Mouse (Mus musculus): Measurements from ENCODE around the gene Dock9.

Dock9 gene

DNA sequence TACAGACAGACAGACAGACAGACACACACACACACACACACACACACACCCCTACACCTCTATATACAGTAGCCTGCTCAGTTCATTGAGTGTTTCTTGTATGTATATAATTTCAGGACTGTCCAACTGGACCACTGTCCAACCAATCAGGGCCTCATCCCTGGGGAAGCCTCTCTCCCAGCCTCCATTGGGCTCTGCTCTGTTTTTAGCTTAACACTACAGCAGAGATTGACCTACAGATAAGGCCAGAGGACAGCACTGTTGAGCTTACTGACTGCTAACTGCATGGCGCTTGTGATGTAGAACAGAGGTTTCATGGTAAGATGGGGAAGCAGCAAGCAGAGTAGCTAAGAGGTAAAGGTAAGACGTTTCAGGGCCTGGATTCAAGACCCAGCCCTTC lies 5.7 kb downstream of the Dock9 start:
- no peak for DNase-seq (ENCODE audit: low spot score in 2 of 2)

DNA sequence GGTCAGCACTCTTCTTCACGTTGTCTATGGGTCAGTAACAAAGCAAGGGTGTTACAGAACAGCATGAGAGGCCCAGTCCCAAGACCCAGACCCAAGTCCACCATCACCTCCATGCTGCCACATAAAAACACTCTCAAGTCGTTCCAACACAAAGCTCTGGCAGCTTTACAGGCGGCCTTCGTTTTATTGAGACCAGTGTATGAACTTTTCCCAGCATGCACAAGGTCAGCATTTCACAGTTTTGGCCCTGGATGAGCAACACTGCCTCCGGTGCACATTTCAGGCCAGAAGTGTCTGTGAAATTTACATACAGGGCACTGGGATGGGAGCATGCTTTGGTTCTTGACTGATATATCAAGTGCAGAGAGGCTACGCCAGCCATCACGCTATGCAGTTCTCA lies 6.5 kb downstream of the Dock9 start:
- no peak for DNase-seq (ENCODE audit: low spot score in 2 of 2)

DNA sequence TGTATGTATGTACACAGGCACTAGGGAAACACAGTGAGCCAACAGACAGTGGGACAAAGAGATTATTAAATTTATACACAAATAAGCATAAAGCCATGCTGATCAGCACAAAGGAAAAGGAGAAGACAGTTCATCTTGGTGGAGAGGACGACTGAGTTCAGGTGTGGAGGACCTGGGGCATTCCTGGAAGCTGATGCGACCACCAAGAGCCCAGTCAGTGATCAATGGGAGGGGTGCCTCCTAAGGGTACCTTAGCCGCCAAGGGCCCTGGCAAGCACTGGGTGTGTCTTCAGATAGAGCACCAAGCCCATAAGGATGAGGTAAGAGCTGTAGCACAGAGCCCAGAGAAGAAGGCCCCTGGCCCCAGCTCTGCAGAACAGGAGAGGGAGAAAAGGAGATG lies 8.4 kb downstream of the Dock9 start:
- no peak for DNase-seq (ENCODE audit: low spot score in 2 of 2)

DNA sequence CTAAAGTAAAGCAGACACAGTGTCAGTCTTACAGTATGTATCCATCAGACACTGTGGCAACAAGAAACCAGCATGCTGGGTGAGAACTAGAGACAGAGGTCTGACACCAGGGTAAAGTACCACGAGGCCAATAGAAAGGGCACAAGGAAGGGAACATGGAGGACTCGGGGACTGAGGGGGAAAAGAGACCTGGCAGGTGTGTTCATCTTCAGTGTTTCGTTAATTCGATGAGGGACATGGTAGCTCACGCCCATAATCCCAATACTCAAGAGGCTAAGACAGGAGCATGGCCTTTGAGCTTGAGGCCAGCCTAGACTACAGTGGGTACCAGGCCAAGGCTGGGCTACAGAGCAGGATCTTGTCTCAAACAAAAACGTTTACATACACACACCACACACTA lies 9.2 kb downstream of the Dock9 start:
- DNase-seq (ENCODE audit: low spot score in 2 of 2), result no peak

DNA sequence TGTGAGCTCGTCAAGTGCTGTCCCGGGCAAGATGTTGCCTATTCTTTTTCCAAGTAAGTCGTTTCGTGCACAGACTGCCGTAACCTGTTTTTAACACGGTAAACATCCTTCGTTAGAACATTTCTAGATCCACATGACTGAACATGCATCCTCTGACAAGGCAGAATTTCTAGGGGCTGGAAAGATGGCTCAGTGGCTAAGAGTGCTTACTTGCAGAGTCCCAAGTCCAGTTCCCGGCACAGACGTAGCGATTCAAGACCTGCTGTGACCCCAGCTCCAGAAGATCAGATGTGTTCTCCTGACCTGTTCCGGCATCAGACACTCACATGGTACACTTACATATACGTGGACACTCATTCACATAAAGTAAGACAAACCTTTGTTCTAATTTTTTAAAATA lies 10.2 kb downstream of the Dock9 start:
- no peak for DNase-seq (ENCODE audit: low spot score in 2 of 2)

DNA sequence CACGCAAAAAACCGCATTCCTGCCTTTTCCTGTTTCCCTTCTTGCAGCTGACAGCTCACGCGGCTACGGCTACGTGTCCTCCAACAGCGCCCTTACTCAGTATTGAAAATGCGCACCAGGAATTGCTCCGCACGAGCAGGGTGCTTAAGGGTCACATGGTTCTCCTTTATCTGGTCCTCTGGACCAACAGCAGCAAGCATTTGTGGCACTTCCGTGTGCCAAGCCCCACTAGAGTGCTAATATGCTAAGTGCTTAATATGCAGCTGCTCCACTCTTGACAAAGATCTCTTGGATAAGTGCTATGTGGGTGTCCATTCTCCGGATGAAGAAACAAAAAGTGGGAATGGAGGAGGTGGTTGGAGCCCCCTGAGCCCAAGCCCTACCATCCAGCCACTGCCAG lies 10.7 kb downstream of the Dock9 start:
- no peak for DNase-seq (ENCODE audit: low spot score in 2 of 2)

DNA sequence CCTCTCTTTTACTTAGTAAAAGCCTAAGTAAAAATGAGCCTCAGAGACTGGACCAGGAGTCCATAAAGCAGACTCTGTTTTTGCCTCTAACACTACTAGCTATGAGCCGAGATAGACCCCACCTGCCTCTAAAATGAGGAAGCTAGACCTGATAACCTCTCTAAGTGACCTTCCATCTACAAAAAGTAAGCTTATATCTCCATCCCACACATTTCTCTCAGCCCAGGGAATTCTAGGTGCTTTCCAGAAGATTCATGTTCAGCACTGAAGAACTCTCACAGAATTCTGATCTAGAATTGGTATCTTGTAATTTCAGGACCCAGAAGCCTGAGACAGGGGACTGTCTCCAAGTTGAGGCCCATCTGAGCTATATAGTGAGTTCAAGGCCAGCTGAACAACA lies 12.2 kb downstream of the Dock9 start:
- no peak for DNase-seq (ENCODE audit: low spot score in 2 of 2)

DNA sequence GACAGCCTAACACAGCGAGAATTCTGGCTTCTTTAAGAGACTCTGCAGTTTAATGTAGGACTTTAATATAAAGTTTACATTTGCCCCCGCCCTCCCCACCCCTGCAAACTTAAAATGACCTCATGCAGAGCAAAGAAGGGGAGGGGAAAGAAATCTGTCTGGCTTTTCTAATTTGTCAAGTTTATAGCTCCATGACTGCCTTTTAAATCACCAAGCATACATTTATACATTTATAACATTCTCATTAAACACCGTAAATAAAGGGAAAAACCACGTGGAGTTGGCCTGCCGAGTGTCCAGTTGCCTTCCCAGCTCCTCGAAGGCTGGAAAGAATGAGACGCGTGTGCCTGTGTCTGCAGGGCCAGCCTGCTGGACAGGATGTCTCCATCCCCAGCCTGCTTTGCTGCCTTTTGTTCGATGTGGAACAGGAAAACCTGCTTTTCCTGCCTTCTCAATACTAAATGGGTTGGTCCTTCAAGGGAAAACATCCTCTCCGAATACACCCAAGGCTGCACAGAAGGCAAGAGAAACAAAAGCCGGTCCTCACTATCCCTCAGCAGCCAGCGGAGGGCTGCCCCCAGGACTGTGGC lies 16.6 kb downstream of the Dock9 start:
- DNase-seq (ENCODE audit: low spot score in 2 of 2), result no peak

DNA sequence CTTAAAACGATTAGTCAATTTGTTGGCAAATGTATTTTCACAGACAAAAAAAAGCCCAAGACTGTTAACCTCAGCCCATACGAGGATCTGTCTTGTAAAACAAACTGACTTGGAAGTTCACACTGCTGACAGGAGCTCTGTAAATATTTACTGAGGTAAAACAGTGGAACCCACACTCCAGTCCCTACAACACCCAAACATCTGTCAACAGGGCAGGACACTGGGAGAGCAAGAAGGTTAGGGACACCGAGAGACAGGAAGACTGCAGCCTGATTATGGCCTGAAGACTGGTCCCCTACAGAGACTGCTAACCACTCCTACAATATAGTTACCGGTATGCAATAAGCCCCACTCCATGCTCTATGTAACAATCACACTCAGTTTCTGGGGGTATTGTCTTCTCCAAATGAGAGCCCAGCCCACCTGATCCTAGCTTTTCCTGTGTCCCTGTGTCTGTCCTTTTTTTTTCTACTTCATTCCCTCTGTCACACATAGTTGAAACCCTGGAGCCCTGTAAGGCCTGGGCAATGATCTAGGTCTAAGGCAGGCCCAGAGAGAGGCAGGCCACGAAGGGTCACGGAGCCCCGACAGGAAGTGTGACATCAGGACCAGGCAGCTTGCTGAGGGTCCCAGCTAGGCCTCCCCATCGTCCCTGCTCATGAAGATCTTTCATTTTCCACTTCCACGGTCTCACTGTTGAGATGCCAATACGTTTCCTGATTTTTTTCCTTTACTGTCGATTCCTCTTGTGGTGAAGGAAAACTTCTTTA lies 17.3 kb downstream of the Dock9 start:
- DNase-seq (ENCODE audit: low spot score in 2 of 2), result no peak

DNA sequence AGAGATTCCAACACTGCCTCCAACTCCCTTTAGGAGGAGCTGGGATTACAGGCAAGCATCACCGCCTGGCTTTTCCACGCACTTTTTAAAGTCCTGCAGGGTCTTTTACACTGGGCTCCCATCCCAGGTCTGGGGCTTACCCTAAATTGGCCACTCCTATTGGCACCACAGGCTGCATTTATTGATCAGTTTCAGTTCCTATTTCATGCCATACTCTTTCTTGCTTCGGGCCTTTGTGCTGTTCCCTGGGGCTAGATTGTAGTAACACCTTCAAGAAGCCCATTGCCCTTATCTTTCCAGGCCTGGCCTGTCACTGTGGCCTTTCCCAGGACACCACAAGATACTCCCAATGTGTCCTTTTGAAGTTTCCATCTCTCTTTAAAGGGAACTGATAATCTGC lies 18.0 kb downstream of the Dock9 start:
- no peak for DNase-seq (ENCODE audit: low spot score in 2 of 2)

DNA sequence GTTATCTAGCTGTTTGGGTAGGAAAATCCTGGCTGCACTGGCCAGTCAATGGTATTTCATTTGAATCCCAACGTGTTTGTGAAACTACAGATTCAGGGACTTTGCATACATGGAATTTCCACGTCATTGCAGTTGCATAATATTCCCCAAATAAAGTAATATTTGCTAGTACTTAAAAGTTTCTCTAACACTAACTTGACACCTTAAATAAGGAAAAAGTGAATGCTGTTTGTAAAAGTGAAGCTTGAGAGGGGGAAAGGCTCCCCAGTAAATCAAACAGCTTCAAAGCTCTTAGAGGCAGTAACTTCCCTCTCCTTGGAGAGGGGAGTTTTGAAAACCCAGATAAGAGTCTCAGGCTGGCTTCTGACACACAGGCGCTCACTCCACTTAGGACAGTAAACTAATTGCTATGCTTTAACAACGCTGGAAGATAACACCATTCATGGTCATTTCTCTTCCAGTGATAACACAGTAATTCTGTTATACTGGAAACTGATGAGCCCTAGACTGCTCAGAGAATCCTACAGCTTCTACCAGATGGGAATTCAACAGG lies 20.3 kb downstream of the Dock9 start:
- DNase-seq (ENCODE audit: low spot score in 2 of 2), result no peak

DNA sequence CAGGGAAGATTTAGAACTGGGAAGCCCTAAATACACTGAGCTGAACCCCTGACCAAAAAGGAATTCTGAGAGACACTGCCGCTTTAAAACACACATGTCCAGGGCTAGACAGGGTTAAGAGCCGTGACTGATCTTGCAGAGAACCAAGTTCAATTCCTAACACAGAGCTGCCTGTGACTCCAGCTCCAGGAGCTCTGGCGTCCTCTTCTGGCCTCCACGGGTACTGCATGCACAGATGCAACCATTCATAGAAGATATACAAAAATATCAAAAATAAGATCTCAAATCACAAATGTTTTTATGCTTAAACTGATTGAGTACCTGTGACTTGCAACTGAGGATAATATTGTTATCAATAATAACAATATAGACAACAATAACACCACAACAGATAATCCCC lies 20.9 kb downstream of the Dock9 start:
- DNase-seq (ENCODE audit: low spot score in 2 of 2), result no peak

DNA sequence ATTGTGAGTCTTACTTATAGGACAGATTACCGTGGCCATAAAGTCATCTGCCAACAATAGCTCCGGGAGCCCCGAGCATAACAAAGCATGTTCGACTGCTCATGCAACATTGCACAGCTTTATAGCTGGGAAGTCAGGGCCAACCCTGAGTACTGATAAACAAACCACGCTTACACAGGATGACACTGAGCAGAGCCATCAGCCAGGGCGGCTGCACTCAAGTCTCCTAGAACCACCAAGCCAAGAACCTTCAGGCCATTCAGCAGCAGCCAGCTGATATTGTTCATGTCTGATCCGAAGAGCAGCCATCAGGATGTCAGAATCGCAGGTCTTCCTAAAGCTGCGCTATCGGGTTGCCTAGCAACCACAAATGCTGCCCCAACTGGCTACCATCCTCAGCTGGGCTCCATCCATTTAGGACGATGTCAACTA lies 35.6 kb downstream of the Dock9 start:
- DNase-seq (ENCODE audit: low spot score in 2 of 2), result no peak

DNA sequence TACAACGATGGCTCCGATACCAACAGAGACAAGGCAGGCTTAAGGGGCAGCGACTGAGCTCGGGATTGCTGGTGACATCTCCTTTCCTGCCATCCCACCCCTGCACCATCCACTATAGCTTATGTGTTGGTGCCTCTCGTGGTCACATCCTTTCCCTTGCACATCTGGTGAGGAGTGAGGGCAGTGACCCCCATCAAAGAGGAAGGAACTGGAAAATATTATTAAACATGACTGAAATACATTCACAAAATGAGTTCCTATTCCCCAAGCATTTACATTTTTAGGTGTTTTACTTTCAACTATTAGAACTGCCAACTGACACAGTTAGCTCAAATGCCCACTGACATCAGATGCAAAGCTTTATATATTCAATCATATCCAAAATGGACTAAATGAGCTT lies 37.2 kb downstream of the Dock9 start:
- no peak for DNase-seq (ENCODE audit: low spot score in 2 of 2)

DNA sequence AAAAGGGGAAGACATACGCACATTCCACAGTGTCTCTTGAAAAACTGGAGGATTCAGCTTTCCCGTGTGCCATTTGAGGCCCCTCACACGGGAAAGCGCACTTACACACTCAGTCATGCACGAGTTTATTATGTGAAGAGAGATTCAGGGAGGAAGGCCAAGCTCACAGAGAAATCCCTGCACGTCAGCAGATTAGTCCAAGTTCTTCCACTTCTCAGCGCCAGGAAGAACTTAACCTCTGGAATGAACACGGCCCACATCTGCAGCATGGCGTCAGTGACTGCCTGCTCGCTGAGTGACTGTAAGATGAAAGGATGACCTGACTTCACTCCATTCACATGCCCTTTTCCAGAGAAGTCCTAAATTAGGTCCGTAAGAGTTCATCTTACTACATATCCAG lies 43.5 kb downstream of the Dock9 start:
- DNase-seq (ENCODE audit: low spot score in 2 of 2), result no peak

DNA sequence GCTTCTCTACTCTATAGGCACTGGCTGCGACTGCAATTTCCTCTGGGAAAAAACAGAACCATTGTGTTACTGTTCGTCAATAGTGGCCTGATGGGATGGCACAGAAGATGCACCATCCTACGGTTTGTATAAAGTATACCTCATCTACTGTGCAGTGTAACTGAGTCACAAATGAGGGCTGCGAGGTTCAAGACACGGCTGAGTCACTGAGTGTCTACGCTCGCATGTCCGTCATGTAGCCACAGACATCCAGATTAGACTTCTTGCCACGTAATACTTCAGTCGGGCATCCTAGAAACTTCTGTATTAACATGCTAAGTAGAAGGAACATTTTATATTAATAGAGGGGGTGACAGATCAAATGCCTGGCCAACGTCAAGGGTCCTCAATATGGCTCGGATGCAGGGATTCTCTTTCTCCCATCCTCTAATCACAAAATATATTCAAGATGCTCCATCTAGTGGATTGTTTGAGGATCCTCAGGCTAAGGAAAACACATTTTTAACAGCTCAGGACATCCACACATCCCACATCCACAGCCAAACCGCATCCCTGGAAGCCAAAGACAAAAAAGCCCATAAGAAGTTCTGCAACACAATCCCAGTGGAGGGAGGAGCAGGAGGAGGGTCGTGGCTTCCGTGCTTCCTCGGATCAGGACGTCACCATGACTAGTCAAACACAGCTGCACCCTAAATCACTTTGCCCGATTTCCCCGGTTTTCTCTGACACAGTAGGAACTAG lies 44.8 kb downstream of the Dock9 start:
- no peak for DNase-seq (ENCODE audit: low spot score in 2 of 2)

DNA sequence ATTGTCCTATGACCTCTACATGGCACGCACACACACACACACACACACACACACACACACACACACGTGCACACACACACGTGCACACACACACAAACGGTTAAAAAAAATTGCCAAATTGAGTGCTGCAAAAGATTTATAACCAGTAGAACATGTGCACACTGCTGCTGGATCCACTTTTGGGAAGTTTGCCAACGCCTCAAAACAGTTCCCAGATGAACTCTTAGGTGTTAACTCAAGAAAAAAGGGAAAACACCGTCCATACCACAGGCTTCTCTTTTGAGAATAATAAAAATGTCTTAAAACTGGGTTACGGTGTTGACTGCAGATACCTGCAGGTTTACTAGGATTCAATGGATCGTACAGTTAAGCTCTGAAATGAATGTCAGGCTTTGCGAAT lies 48.0 kb downstream of the Dock9 start:
- DNase-seq (ENCODE audit: low spot score in 2 of 2), result no peak

DNA sequence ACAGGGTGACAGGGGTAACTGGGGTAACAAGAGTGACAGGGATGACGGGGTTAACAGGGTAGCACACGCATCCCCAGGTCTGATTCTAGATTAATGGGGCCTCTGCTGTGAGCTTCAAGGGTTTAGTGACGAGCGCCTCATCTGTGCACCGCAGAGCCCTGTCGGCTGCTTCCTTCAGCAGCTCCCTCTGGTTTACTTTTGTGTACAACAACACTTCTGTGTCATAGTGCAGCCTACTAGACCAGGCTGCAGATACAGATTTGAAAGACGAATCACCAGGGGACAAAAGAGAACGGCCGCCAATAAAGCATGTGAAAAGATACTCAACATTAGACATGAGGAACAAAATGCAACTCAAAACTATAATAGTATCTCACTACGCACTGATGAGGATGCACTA lies 48.6 kb downstream of the Dock9 start:
- no peak for DNase-seq (ENCODE audit: low spot score in 2 of 2)

DNA sequence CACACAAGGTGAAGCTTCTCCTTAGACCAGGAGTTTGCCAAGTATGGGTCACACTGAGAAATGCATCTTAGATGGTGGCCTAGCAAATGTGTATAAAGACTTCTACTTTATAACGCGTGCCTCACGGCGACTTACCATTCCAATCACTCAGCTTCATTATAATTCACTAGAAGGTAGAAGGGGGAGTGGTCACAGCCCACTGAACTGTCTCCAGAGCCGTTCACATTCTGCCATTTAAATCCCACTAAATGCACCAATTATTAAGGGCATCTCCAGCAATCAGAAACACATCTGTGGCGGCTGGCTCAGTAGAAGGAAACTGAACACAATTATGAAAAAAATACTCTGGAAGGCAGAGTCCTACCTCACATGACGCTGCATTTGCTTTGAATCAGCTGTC lies 50.3 kb downstream of the Dock9 start:
- no peak for DNase-seq (ENCODE audit: low spot score in 2 of 2)

DNA sequence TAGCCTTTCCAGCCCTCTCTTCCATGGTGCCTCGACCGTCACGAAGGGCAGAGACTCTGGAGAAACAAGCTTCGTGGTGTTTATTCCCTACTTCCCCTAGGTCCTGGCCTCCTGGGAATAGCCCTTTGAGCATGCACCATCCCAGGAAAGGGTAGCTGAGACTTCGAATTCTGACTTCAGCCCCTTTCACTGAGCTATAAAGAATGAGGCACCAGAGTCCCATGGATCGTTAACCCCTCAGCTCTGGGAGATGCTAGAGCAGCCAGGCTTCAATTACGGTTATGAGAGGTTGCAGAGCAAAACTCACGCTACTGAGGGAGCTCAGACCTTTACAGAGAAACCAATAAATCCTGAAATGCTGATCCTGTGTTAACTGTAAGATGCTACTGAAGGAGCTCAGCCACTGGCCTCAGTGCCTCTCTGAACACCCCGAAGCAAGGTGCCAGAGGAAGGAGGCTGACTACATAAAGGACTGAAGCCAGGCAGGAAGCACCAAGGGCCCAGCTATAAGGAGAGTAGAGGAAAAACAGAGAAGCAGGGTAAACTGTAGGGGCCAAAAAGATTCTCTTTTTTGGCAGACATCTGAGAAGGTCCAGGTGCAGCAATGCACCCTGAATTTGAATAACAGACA lies 53.7 kb downstream of the Dock9 start:
- no peak for DNase-seq (ENCODE audit: low spot score in 2 of 2)

DNA sequence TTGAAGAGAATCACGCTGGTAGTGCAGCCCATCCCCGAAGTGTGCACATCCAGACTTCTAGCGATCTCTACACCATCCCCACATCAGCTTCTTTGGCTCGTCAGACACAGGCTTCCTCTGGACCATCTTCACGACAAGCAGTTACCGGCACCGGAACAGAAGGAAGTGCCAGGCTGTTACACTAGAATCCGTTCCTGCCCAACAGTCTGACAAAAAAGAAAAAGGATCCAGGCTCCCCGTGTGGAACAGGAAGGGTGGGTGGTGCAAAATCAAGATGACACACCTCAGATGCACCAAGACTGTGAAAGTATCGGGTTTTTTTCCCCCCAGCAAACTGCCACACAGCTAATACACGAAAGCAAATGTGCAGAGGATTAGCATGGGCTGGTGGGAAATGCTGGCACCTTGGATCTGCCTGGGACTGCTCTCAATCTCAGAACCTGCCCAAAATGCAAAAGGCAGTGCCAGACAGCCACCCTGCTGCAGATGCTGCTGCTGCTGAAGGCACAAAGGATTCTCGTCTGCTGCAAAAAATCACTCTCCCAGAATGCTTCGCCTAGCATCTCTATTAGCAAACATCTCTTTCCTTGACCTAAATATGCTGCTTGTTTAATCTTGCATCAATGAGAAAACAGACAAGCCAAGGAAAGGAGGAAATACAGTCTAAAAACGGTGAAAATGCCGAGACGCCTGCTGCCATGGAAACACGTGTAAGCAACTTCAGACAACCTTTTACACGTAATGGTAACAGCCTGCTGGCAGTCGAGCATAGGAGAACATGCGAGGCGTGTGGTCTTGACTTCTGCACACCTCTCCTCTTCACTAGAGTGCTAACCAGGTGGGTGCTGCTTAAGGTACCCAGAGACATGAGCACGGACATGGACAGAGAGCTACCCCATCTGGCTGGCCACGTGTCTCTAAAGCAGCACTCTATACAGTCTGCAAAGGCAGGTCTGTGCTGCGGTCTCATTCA lies 58.9 kb downstream of the Dock9 start:
- no peak for DNase-seq (ENCODE audit: low spot score in 2 of 2)

All from natural killer cell, adult 2 months (primary cell).